Mouse (Mus musculus) WW6 (cell line): ENCODE data around the gene Ppp1r27.
A peak's percentile ranks its signal among the peaks of the same experiment; 100 is the strongest.
"Not testable (repeated sequence)": the region's sequence is repeated elsewhere in the genome, so short reads cannot be mapped to it uniquely, and the experiment has no call there.

Experiments used
- DNase-seq: peaks from one replicate; pipeline ENCODE4 v3.0.0-alpha.2; 2013; ENCODE audit warnings: low read depth, low spot score

The Ppp1r27 gene

DNA sequence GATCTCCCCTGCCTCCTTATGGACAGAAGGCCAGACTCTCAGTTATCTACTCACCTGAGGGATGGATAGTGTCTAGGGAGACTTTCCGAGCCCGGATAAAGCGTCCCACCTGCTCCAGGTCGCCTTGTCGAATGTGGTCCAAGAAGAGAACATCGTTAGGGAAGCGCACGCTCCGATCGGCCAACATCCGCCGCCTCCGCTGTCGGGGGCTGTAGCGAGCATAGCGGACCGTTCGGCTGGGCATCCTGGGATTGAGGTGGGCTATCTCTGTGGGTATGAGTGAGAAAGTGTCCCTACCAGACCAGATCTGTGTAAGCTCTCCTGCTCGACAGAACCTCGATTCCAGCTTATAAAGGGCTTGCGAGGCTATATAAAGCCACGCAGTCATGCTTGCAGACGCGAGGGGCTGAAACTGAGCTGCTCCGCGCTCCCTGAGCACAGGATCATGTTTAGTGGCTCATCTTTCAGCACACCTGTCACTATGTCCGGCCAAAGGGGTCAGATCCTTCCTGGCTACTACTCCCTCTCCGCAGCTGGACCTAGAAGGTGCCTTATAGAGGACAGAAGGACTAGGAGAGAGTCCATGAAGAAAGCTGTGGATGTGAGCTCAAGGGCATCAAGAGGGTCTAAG is at the start of gene Ppp1r27:
Ppp1r27 (minus strand) TSS at position 323 of the 631 bp plus-strand sequence.
- DNase-seq = no peak

GRCm38 (mm10) chr11:120600716-120601115 is 49.8 kb upstream of the Ppp1r27 start:
- no peak for DNase-seq

GRCm38 (mm10) chr11:120598990-120599549 is 48.1 kb upstream of the Ppp1r27 start:
- DNase-seq = no peak

- peak; percentile 97 for DNase-seq
These were observed 47.5 kb upstream of the Ppp1r27 start, which contains the start of the genes Alyref and Anapc11 for GRCm38 (mm10) chr11:120598283-120598989. Gene Alyref, minus strand, starts transcription at chr11:120598365. Gene Anapc11, plus strand, starts transcription at chr11:120598421.

GRCm38 (mm10) chr11:120597240-120598235 is 46.6 kb upstream of the Ppp1r27 start:
- no peak for DNase-seq

GRCm38 (mm10) chr11:120588531-120588930 is 37.6 kb upstream of the Ppp1r27 start:
- no peak for DNase-seq

- no peak for DNase-seq
These were observed 33.0 kb upstream of the Ppp1r27 start for GRCm38 (mm10) chr11:120583937-120584336.

DNA sequence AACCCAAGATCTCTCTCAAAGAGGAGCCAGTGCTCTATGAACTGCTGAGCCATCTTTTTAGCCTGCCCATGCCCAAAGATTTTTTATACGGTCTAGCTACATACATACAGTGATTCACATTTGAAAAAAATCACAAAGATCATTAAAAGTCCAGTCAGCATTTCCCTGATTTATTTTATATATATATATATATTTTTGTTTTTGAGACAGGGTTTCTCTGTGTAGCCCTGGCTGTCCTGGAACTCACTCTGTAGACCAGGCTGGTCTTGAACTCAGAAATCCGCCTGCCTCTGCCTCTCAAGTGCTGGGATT is 32.0 kb upstream of the Ppp1r27 start:
- DNase-seq = not testable (repeated sequence)

DNA sequence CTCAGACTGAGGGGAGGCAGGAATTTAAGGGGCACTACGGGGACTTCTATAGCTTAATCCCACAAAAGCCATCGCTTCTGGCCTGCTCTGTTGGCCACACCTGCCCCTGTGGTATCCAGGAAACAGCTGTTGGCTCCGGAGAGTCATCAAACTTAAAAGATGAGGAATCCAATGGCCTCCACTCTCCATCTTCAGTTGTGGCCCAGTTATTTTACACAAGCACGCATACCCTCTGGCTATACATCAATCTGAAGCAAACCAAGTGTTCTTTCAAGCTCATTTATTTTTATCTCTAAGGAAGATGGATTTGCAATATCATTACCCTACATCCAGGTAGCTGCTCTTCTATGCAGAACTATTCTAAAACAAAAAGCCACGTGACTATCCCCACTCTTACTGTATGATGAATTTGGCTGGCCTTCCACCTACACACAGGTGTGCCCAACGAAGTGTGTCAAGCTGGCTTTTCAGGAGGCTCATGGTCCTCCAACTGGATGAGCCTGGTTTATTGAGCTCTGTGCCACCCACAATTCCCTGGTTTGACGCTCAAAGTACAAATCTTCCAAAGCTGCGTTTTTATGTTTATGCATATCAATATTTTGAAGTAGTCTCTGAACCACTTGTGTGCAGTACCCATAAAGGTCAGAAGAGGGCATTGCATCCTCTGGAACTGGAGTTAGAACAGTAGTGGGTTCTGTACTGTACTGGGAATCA is 31.5 kb upstream of the Ppp1r27 start:
- DNase-seq = no peak

DNA sequence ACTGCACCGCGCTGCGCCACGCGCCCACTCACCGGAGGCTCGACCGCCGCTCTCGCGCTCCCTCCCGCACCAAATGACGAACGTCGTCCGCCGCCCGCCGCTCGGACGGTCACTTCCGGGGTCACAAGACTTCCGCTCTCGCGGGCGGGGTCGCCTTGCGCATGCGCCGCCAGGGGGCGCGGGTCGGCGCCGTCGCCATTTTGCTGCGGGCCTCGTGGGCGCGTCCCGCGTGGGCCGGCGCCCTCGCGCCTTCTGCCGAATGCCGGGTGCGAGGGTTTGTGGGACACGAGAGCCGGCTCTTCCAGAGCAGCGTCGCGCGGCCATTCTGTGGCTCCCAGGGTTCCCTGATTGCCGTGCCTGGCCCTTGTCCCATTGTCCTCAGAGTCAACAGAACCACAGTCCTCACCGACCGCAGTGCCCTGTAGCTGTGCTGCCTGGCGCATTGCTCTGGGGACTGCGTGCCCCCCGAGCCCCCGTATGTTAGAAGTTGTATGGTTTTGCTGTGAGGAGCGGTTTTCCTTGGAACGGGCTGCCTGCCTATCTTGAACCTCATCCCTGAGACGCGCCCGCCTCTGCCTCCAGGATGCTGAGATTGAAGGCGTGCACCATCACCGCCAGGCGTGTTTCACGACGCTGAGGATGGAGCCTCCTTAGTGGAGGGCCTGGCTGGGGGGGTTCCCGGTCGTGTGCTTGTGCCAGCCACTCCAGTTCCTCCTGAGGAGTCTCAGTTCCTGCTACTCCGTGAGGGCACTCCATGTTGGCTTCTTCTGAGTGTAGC is 30.7 kb upstream of the Ppp1r27 start, which contains the start of gene Arhgdia:
Arhgdia (minus strand) TSS at position 135 of the 778 bp plus-strand sequence.
- DNase-seq = peak; percentile 71

GRCm38 (mm10) chr11:120580871-120581331 is 30.0 kb upstream of the Ppp1r27 start:
- no peak for DNase-seq

- no peak for DNase-seq
These were observed 29.3 kb upstream of the Ppp1r27 start for GRCm38 (mm10) chr11:120580190-120580589.

DNA sequence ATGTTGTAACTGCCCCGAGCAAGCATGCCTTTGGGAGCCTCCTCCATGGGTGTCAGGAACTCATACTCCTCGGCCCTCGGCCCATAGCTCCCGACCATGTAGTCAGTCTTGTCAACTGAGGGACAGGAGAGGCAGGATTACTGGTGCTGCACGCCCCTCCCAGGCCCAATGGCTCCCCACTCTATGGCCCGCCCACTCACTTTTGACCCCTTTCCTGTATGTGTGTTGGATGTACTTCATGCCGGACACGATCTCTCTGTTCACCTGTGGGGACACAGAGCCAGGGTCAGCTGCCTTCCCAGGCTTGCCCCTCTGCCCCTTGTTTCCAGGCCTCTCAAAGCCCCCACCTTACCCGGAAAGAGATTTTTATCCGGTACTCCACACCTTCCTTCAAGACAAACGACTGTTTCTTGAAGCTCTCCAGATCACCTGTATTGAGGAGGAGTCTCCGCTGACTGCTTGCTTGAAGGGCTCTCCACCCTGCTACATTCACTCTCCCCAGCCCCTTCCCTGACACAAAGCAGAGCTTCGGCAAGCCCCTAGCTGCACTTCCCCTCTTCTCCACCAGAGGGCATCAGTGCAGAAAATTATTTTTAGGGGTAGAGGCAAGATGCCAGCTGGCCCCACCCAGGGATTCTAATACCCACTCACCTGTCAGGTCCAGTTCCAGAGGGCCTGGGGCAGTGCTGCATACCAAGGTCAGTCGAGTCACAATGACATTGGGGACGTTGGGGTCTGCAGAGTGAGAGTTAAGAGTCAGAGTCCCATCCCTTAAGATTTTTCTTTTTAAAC is 28.6 kb upstream of the Ppp1r27 start:
- peak; percentile 68 for DNase-seq

DNA sequence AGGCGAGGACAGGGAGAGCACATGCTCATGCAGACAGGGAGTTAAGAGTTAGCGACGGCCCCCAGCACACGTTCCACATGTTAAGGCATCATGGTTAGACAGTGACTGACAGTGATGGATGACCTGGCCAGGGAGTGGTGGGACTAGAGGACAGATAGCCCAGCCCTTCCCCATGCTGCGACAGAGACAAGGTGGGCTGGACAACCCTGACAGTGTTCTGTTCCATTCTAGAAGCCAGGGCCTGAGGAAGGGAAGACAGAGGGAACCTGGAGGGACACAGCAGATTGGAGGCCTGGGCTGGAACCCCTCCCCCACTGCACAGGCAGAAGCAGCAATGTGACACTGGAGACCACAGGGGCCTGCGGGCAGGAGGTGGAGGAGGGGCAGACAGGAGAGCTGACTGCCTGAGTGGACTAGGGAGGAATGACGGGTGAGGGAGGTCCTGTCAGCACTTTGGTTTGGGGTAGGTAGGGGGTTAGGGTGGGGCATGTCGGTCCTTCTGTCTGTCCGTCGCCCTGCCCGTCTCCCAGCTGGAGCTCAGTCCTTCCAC is 27.8 kb upstream of the Ppp1r27 start:
- no peak for DNase-seq

- no peak for DNase-seq
These were observed 27.2 kb upstream of the Ppp1r27 start for GRCm38 (mm10) chr11:120578024-120578693.

DNA sequence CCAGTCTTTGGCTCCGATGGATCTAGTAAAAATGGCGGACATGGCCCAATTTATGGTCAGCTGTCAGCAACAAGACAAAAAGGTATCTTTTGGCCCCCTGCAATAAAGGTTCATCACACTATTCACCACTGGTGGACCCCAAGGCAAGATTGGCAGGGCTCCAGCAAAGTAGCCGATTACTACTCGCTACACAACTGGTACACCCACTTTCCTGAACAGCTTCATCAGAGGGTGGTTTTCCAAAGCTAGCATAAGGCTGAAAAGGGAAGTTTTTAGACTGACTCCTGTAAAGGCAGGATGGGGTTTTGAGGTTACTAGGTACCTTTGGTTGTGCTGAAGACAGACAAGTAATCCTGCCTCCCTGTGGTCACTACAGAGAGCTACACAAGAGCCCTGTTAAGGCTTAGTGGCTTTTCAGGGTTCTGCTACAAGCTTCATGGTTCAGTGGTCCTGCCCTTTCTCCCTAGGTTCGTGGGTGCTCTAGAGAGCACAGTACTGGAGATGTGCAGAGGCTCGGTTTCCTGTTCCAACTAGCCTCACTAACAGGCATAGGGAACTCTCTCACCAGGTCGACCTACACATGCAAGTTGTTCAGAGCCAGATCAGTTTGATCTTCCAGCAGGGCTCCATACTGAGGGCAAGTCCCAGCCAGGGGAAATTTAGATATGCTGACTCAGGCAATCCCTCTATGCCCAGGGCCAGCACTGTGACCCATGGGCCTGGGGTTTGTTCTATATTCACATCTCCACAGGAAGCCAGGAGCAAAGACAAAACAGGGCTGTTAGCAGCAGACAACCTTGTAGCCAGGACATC is 26.5 kb upstream of the Ppp1r27 start:
- DNase-seq = no peak

GRCm38 (mm10) chr11:120576365-120576981 is 25.5 kb upstream of the Ppp1r27 start:
- DNase-seq = no peak
